Mouse (Mus musculus) thymus, postnatal 14 days (tissue): ENCODE measurements around the gene Cnpy2.
A peak's percentile ranks its signal among the peaks of the same experiment; 100 is the strongest.

ENCODE experiments used
- DNase-seq: peaks from one replicate; pipeline ENCODE4 v3.0.0; 2021

Gene Cnpy2

DNA sequence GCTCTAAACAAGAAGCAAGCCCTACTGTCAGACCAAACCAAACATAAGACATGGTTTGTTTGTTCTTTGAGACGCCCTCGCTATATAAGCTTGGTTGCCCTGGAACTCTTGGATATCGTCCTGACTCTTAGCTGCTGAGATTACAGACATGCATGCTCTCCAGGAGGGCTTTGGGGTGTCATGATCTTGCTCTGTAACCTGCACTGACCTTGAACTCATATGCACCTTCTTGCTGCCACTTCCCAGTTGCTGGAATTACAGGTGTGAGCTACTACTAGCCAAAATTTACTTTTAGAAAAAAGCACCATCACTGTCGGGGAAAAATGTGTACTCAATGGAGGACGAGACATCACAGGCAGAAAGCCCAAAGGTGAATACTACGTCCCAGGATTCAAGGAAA lies 47.3 kb downstream of the Cnpy2 start:
- DNase-seq = no peak

DNA sequence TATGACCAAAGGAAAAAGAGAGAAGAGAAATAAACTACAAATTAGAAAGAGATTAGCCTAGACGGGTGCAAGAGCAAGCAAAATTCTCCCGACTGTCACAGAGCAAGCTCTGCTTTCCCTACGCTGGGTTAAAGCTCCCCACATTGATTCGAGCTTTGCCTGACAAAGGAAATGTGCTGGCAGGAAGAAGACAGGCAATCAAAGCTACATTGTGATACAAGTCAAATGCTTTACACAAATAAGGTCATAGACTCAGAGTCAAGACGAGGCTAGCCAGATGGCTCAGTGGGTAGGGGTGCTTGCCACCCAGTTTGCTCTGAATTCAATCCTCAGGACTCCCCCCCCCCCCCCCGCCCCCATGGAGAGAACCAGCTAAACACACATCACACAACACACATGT lies 47.8 kb downstream of the Cnpy2 start:
- DNase-seq = no peak

DNA sequence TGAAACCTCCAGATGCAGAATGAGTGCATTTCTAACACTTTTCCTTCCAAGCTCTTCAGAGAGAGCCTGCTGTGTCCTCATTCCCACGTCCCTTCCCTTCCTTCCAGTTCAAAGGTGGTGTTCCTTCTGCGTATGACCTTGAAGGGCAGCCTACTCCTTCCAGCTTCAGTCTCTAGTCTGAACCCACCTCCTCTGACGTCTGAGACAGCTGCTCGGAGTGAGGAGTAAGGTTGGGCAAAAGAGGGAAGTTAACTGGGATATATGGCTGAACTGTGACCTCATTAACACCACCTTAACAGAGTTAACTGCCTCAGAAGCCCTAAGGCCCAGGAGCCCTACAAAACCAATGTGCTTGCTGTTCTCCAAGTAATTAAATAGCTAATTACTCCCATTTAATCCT lies 48.3 kb downstream of the Cnpy2 start:
- DNase-seq = no peak

DNA sequence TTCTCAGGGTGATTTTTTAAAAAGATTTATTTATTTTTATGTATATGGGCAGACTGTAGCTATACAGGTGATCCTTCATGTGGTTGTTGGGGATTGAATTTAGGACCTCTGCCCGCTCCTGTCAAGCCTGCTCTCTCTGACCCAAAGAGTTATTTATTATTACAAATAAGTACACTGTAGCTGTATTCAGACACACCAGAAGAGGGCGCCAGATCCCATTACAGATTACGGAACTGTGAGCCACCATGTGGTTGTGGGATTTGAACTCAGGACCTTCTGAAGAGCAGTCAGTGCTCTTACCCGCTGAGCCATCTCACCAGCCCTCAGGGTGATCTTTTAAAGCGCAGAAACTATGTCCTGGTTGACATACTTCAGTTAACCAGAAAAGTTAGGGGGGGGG lies 49.9 kb downstream of the Cnpy2 start:
- no peak for DNase-seq

DNA sequence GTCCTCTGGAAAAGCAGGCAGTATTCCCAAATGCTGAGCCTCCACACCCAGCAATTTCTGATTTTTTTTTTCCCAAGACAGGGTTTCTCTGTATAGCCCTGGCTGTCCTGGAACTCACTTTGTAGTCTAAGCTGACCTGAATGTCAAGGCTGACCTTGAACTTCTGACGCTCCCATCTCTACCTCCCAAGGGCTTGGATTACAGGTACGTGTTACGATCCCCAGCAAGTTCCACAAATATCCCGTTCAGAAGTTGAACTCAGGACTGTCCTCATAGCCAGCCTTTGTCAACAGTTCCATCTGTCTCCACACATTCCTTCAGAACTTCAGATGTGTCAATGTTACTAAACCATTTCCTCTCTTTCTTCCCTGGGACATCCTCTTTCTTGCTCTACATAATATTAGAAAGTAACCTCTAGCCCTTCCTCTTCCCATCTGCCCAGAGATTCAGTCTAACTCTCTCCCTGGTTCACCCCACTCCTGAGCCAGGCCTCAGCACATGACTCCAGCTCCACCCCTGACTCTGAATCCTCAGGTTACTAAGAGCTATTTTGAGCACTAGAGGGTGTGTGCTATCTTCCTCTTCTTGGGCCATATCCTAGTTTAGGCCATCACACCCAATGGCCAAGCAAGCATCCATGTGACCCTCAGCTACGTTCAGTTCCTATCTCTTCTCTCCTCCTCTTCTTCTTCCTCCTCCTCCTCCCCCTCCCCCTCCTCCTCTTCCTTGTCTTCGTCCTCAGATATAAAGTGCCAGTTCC lies 50.9 kb downstream of the Cnpy2 start:
- no peak for DNase-seq

DNA sequence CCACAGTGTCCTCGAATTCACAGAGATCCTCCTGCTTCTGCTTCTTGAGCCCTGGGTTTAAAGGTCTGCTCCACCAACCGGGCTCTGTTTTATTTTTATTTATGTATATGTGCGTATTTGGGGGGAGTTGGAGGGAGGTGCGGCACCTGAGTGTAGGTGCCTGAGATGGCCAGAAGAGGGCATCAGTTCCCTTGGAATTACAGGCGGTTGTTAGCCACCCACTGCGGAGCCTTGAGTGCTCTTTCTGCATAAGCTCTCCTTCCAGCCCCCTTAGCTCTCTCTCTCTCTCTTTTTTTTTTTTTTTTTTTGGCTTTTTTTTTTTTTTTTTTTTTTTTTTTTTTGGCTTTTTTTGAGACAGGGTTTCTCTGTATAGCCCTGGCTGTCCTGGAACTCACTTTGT lies 52.1 kb downstream of the Cnpy2 start:
- peak; percentile 33 for DNase-seq

DNA sequence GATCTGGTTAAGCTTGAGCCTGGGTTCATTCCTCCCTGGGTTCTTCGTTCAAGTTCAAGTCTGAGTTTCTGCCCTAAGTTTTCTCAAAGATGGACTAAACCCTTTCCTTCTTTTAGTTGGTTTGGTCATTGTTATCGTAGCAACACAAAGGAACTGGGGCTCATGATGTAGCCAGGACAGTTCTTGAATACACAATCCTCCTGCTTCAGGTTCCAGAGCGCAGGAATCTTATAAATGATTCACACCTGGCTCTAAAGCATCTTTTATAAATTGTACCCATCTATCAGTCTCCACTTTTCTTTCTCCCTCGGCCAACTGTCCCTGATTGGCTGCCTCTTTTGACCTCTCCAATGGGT lies 53.8 kb downstream of the Cnpy2 start:
- DNase-seq = no peak

DNA sequence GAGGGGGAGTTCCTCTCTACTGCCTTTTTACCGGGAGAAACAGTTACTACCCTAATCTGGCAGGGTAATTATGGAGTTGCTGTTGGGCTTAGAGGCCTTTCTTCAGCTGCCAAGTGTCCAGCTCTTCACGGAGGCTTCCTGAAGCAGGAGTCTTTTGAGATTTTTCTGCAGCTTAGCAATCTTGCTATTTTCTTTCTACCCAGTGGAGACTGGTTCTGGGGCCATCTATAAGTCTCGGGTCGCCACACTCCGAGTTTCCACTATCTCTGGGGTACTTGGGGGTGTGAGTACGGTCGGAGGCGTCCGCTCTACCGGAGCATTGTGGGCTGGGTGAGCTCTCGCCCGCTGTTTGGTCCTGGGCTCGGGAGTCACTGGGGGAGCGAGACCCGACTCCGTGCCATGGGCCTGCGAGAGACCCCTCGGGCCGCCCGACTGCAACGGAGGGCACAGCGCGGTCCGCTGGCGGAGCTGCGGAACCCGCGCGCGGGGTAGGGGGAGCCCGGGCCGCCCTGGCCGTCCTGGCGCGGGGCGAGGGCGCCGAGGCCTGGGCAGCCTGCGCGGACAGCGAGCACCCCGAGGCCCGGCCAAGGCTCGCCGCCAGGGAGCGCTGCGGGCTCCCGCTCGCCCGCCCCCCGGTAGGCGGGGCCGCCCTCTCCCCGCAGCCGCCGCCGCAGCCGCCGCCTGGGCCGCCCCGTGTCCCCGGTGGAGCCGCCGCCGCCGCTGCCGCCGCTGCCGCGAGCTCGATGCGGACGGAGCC lies 54.4 kb downstream of the Cnpy2 start, which contains the start of gene Ankrd52:
Gene Ankrd52, plus strand, starts transcription at position 661 of the 757 bp plus-strand sequence.
- peak; percentile 88 for DNase-seq
